Mouse (Mus musculus): Measurements from ENCODE around the gene Sipa1l3. TPM values are rescaled to one million over a fixed set of nuclear protein-coding genes. Genes with fewer than 3 reads are reported as not detected.
A peak's percentile ranks its signal among the peaks of the same experiment; 100 is the strongest.

The Sipa1l3 gene
- polyA plus RNA-seq, 1 experiment, result 71.5 TPM

- Histone ChIP-seq H3K36me3 (ENCODE audit: control insufficient read depth, insufficient read depth, low read length) (no peaks in the 10 kb centered on the region), H3K27me3 (ENCODE audit: control insufficient read depth, insufficient read depth, low read length) (no peaks in the 10 kb centered on the region), H3K27ac (ENCODE audit: control insufficient read depth, insufficient read depth, low read depth, low read length) (no peak overlapping the region), H3K4me3 (ENCODE audit: control insufficient read depth, low read depth, low read length) (peak overlapping the region; percentile 67), H3K4me1 (ENCODE audit: control insufficient read depth, insufficient read depth, low read length) (peaks cover 16% of the 10 kb centered on the region)
- no peak for TF ChIP-seq CTCF (IDR thresholded peaks at IDR 0.05; ENCODE audit: control insufficient read depth, insufficient read depth, insufficient replicate concordance, low read depth, low read length)
- TF ChIP-seq POLR2A (IDR thresholded peaks at IDR 0.05; ENCODE audit: control insufficient read depth, low read depth, low read length), result no peak
Observed at GRCm38 (mm10) chr7:29287481-29287880, 231.0 kb downstream of the Sipa1l3 start.

DNA sequence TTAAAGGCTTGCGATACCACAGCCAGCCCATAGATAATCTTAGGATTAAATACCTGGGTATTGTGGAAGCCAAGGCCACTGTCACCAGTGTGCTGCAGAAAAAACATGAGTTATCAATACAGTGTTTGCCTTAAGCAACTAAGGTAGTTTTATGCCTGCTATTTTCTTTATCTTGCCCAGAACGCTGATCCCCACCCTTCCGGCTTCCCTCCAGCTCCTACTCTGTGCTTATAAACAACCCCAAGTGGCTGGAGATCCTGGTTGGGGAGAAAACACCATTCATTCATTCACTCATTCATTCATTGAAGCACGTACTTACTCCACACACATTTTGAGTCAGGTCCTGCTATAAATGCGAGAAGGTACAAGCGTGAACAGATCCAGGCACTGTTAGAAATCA lies 233.9 kb downstream of the Sipa1l3 start:
- Histone ChIP-seq H3K27me3 (ENCODE audit: control insufficient read depth, insufficient read depth, low read length) (no peaks in the 10 kb centered on the region), H3K27ac (ENCODE audit: control insufficient read depth, insufficient read depth, low read depth, low read length) (no peak overlapping the region), H3K4me1 (ENCODE audit: control insufficient read depth, insufficient read depth, low read length) (peaks cover 20% of the 10 kb centered on the region), H3K4me3 (ENCODE audit: control insufficient read depth, low read depth, low read length) (no peak overlapping the region), H3K36me3 (ENCODE audit: control insufficient read depth, insufficient read depth, low read length) (no peaks in the 10 kb centered on the region)
- TF ChIP-seq POLR2A (IDR thresholded peaks at IDR 0.05; ENCODE audit: control insufficient read depth, low read depth, low read length) (no peak), CTCF (IDR thresholded peaks at IDR 0.05; ENCODE audit: control insufficient read depth, insufficient read depth, insufficient replicate concordance, low read depth, low read length) (no peak)

DNA sequence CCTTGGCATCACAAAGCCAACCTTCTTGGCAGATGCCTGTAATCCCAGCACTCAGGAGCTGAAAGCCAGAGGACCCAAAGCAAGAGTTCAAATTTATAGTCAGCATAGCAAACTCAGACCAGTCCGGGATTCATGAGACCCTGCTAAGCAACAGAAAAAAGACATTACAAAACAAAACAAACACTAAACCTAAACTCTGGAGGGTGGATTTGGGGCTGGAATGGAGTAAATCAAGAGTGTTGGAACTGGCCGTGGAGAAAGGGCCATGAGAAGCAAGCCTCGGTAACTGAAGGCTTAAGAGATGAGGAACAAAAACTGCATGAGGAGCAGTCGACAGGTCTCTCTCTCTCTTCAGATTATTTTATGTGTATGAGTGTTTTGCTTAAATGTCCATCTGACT lies 234.6 kb downstream of the Sipa1l3 start:
- Histone ChIP-seq H3K27me3 (ENCODE audit: control insufficient read depth, insufficient read depth, low read length) (no peaks in the 10 kb centered on the region), H3K4me1 (ENCODE audit: control insufficient read depth, insufficient read depth, low read length) (peaks cover 17% of the 10 kb centered on the region), H3K27ac (ENCODE audit: control insufficient read depth, insufficient read depth, low read depth, low read length) (no peak overlapping the region), H3K36me3 (ENCODE audit: control insufficient read depth, insufficient read depth, low read length) (no peaks in the 10 kb centered on the region), H3K4me3 (ENCODE audit: control insufficient read depth, low read depth, low read length) (no peak overlapping the region)
- TF ChIP-seq POLR2A (IDR thresholded peaks at IDR 0.05; ENCODE audit: control insufficient read depth, low read depth, low read length) (no peak), CTCF (IDR thresholded peaks at IDR 0.05; ENCODE audit: control insufficient read depth, insufficient read depth, insufficient replicate concordance, low read depth, low read length) (no peak)

DNA sequence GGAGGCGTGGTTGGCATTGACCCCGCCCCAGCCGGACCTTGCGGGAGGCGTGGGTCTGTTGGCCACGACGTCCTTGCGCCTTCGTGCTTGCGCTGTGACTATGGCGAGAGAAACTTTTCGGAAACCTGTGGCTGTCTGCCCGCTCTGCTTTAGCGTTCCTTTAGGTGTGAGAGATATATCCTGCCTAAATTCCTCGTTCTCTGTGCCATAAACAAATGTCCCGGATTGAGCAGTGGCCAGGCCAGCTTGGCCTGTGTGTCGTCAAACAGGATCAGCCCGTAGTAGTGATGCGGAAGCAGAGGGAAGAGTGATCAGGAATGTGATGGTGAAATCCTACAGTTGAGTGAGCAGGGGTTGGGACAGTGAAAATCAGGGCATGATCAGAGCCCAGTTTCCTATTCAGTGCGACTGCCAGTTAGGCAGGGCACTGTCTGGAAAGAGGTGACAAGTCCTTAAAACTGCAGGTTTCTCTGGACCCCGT lies 236.3 kb downstream of the Sipa1l3 start:
- H3K4me3 ChIP-seq (ENCODE audit: control insufficient read depth, low read depth, low read length), result peak overlapping the region; percentile 95
- TF ChIP-seq POLR2A (IDR thresholded peaks at IDR 0.05; ENCODE audit: control insufficient read depth, low read depth, low read length) (no peak; the same call in 1 of the 2 replicates), CTCF (IDR thresholded peaks at IDR 0.05; ENCODE audit: control insufficient read depth, insufficient read depth, insufficient replicate concordance, low read depth, low read length) (no peak)
- no peaks in the 10 kb centered on the region for H3K27me3 ChIP-seq (ENCODE audit: control insufficient read depth, insufficient read depth, low read length)
- peak overlapping the region; percentile 92 for H3K27ac ChIP-seq (ENCODE audit: control insufficient read depth, insufficient read depth, low read depth, low read length)
- no peaks in the 10 kb centered on the region for H3K36me3 ChIP-seq (ENCODE audit: control insufficient read depth, insufficient read depth, low read length)
- peaks cover 11% of the 10 kb centered on the region for H3K4me1 ChIP-seq (ENCODE audit: control insufficient read depth, insufficient read depth, low read length)

- TF ChIP-seq POLR2A (IDR thresholded peaks at IDR 0.05; ENCODE audit: control insufficient read depth, low read depth, low read length) (peak; percentile 60), CTCF (IDR thresholded peaks at IDR 0.05; ENCODE audit: control insufficient read depth, insufficient read depth, insufficient replicate concordance, low read depth, low read length) (no peak)
- H3K4me1 ChIP-seq (ENCODE audit: control insufficient read depth, insufficient read depth, low read length), result peaks cover 11% of the 10 kb centered on the region
- H3K27ac ChIP-seq (ENCODE audit: control insufficient read depth, insufficient read depth, low read depth, low read length), result peak within 1 kb of the TSS; percentile 92
- H3K4me3 ChIP-seq (ENCODE audit: control insufficient read depth, low read depth, low read length), result peak within 1 kb of the TSS; percentile 95
- H3K27me3 ChIP-seq (ENCODE audit: control insufficient read depth, insufficient read depth, low read length), result no peaks in the 10 kb centered on the region
- H3K36me3 ChIP-seq (ENCODE audit: control insufficient read depth, insufficient read depth, low read length), result no peaks in the 10 kb centered on the region
Observed at GRCm38 (mm10) chr7:29281201-29282073, 237.0 kb downstream of the Sipa1l3 start, which contains the start of gene Spint2. Gene Spint2, minus strand, starts transcription at chr7:29281912.

DNA sequence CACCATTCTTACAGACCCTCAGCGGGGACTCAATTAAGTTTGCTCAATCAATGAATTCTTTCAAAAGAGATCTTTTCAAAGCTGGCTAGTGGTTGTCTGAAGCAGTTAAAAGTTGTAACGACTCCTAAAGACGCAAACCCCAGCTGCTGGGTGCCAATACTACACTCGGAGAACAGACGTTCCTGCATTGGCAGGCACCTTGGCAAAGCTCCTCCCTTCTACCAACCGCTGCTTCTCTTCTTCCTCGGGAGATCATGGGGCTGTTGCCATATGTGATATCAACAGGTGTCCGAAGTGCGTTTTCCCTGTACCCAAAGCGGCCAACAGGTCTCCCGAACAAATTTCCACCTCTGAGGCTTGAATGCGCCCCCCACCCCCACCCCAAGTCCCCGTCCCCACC lies 237.6 kb downstream of the Sipa1l3 start:
- H3K4me3 ChIP-seq (ENCODE audit: control insufficient read depth, low read depth, low read length), result peak overlapping the region; percentile 95
- peak overlapping the region; percentile 91 for H3K27ac ChIP-seq (ENCODE audit: control insufficient read depth, insufficient read depth, low read depth, low read length)
- H3K36me3 ChIP-seq (ENCODE audit: control insufficient read depth, insufficient read depth, low read length), result no peaks in the 10 kb centered on the region
- TF ChIP-seq CTCF (IDR thresholded peaks at IDR 0.05; ENCODE audit: control insufficient read depth, insufficient read depth, insufficient replicate concordance, low read depth, low read length), result no peak
- TF ChIP-seq POLR2A (IDR thresholded peaks at IDR 0.05; ENCODE audit: control insufficient read depth, low read depth, low read length), result no peak
- peaks cover 11% of the 10 kb centered on the region for H3K4me1 ChIP-seq (ENCODE audit: control insufficient read depth, insufficient read depth, low read length)
- no peaks in the 10 kb centered on the region for H3K27me3 ChIP-seq (ENCODE audit: control insufficient read depth, insufficient read depth, low read length)

DNA sequence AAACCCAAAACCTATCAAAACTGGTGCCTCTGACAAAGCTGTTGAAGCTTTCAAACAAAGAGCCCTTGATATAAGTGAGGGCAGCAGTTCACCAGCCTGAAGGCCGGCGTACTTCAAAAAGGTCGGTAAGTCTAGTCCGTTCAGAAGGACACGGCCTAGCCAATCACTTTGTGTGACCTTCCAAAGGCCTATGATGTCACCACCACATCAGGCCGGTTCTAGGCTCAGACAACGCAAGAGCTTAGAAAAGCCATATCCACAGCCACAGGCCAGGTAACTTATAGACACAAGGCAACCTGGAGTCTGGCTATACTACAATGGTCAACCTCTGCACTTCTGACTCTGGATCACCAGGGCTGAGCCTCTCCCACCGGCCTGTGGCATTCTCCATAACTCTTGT lies 238.5 kb downstream of the Sipa1l3 start:
- Histone ChIP-seq H3K27me3 (ENCODE audit: control insufficient read depth, insufficient read depth, low read length) (no peaks in the 10 kb centered on the region), H3K27ac (ENCODE audit: control insufficient read depth, insufficient read depth, low read depth, low read length) (peak overlapping the region; percentile 91), H3K36me3 (ENCODE audit: control insufficient read depth, insufficient read depth, low read length) (no peaks in the 10 kb centered on the region), H3K4me3 (ENCODE audit: control insufficient read depth, low read depth, low read length) (peak overlapping the region; percentile 95), H3K4me1 (ENCODE audit: control insufficient read depth, insufficient read depth, low read length) (peaks cover 11% of the 10 kb centered on the region)
- TF ChIP-seq CTCF (IDR thresholded peaks at IDR 0.05; ENCODE audit: control insufficient read depth, insufficient read depth, insufficient replicate concordance, low read depth, low read length), result no peak
- no peak for TF ChIP-seq POLR2A (IDR thresholded peaks at IDR 0.05; ENCODE audit: control insufficient read depth, low read depth, low read length)

Data from testis, adult 2 months (tissue).